Mouse (Mus musculus) lung, embryonic 14.5 days (tissue): ENCODE results near the gene Smurf1. TPM values are rescaled to one million over a fixed set of nuclear protein-coding genes. Genes with fewer than 3 reads are reported as not detected.
A peak's percentile ranks its signal among the peaks of the same experiment; 100 is the strongest.

Experiments
- ATAC-seq: fragments of 200-750 bp; cut with Nextera tagmentation; 2 replicates; pipeline ENCODE4 v1.8.0; 2017; ENCODE audit warnings: mild to moderate bottlenecking, moderate TSS enrichment, moderate library complexity; ENCODE audit not compliant: insufficient read depth
- DNase-seq: peaks from one replicate; pipeline ENCODE4 v3.0.0-alpha.2; 2015
- H3K27ac ChIP-seq: fragments of 300-500 bp; sonication (generic); 2 replicates; pipeline ENCODE4 v1.5.1; 2014; ENCODE audit warnings: low read depth, mild to moderate bottlenecking, moderate library complexity
- H3K27me3 ChIP-seq: fragments of 300-500 bp; sonication (generic); 2 replicates; pipeline ENCODE4 v1.6.1; 2014; ENCODE audit warnings: low read length, control low read depth; ENCODE audit not compliant: insufficient read depth
- H3K36me3 ChIP-seq: fragments of 300-500 bp; sonication (generic); 2 replicates; pipeline ENCODE4 v1.6.1; 2014; ENCODE audit warnings: control low read depth; ENCODE audit not compliant: insufficient read depth
- H3K4me1 ChIP-seq: fragments of 300-500 bp; sonication (generic); 2 replicates; pipeline ENCODE4 v1.6.1; 2014; ENCODE audit warnings: antibody characterized with exemption, control low read depth; ENCODE audit not compliant: insufficient read depth
- H3K4me2 ChIP-seq: fragments of 300-500 bp; sonication (generic); 2 replicates; pipeline ENCODE4 v1.6.1; 2014; ENCODE audit warnings: mild to moderate bottlenecking
- H3K4me3 ChIP-seq: fragments of 300-500 bp; sonication (generic); 2 replicates; pipeline ENCODE4 v1.5.1; 2014; ENCODE audit warnings: low read depth, low read length
- H3K9ac ChIP-seq: fragments of 300-500 bp; sonication (generic); 2 replicates; pipeline ENCODE4 v1.6.1; 2014
- H3K9me3 ChIP-seq: fragments of 300-500 bp; sonication (generic); 2 replicates; pipeline ENCODE4 v1.6.1; 2016; ENCODE audit warnings: low read depth, low read length, control low read depth
- CTCF ChIP-seq: IDR thresholded peaks from 2 replicates; pipeline ENCODE4 v1.5.1; 2016; ENCODE audit warnings: antibody characterized with exemption, low read depth
- WGBS: fragments of 180-500 bp; shearing (Covaris S2); extraction: QIAGEN DNeasy Blood & Tissue Kit; methylation state at CpG from one replicate; pipeline ENCODE4 v1.1.7; 2014; 5-methylcytosine and 5-hydroxymethylcytosine counted together
- polyA plus RNA-seq: library from polyadenylated mRNA; unstranded; fragments of >200 nt; fragmentation: Nextera tagmentation; extraction: Ambion mirVana; gene quantifications from 2 replicates; pipeline ENCODE4 v1.2.1, GENCODE M21; 2014

Gene Smurf1
- polyA plus RNA-seq, 1 experiment from 2014 or later, result 28.3 TPM

GRCm38 (mm10) chr5:144978533-144979107 is 13.0 kb upstream of the Smurf1 start:
- H3K4me2 ChIP-seq, result no peak overlapping the region
- DNase-seq, result peak; percentile 88
- H3K9me3 ChIP-seq, result no peaks in the 10 kb centered on the region
- peak overlapping the region; percentile 76 for H3K27ac ChIP-seq
- ATAC-seq, result peak; percentile 76; the same call in 1 of the 2 replicates
- 42% methylated on average over 10 of the region's 10 CpGs for WGBS
- TF ChIP-seq CTCF, result no peak
- no peaks in the 10 kb centered on the region for H3K4me1 ChIP-seq
- H3K9ac ChIP-seq, result no peak overlapping the region
- H3K4me3 ChIP-seq, result no peak overlapping the region
- no peaks in the 10 kb centered on the region for H3K27me3 ChIP-seq
- H3K36me3 ChIP-seq, result no peaks in the 10 kb centered on the region

GRCm38 (mm10) chr5:144971266-144971665 is 5.6 kb upstream of the Smurf1 start:
- no peak overlapping the region for H3K9ac ChIP-seq
- no peak overlapping the region for H3K4me2 ChIP-seq
- no peak overlapping the region for H3K4me3 ChIP-seq
- H3K27me3 ChIP-seq, result no peaks in the 10 kb centered on the region
- no peaks in the 10 kb centered on the region for H3K9me3 ChIP-seq
- no peaks in the 10 kb centered on the region for H3K4me1 ChIP-seq
- peak; percentile 45 for TF ChIP-seq CTCF
- no peaks in the 10 kb centered on the region for H3K36me3 ChIP-seq
- no peak overlapping the region for H3K27ac ChIP-seq
- WGBS, result 72% methylated on average over 3 of the region's 3 CpGs
- DNase-seq, result no peak
- no peak for ATAC-seq

- Histone ChIP-seq H3K4me1 (peaks cover 13% of the 10 kb centered on the region), H3K27me3 (no peaks in the 10 kb centered on the region), H3K9ac (peak overlapping the region; percentile 93), H3K27ac (peak overlapping the region; percentile 94), H3K36me3 (no peaks in the 10 kb centered on the region), H3K9me3 (no peaks in the 10 kb centered on the region), H3K4me3 (peak overlapping the region; percentile 81), H3K4me2 (peak overlapping the region; percentile 81)
- TF ChIP-seq CTCF, result no peak
- DNase-seq, result peak; percentile 94
- under 1% methylated on average over 46 of the region's 56 CpGs for WGBS
- ATAC-seq, result peak; percentile 76
These were observed 592 bp downstream of the Smurf1 start for GRCm38 (mm10) chr5:144964872-144965638.

- WGBS, result 23% methylated on average over 8 of the region's 8 CpGs
- peak overlapping the region; percentile 94 for H3K27ac ChIP-seq
- DNase-seq, result no peak
These were observed 1.2 kb downstream of the Smurf1 start for GRCm38 (mm10) chr5:144964465-144964864.

GRCm38 (mm10) chr5:144963817-144964261 is 1.8 kb downstream of the Smurf1 start:
- Histone ChIP-seq H3K9ac (peak overlapping the region; percentile 40; the same call in 1 of the 2 replicates), H3K27me3 (no peaks in the 10 kb centered on the region), H3K4me3 (peak overlapping the region; percentile 81), H3K4me2 (peak overlapping the region; percentile 81), H3K4me1 (peaks cover 16% of the 10 kb centered on the region), H3K36me3 (no peaks in the 10 kb centered on the region), H3K9me3 (no peaks in the 10 kb centered on the region), H3K27ac (peak overlapping the region; percentile 80)
- ATAC-seq, result peak; percentile 59
- TF ChIP-seq CTCF, result no peak
- DNase-seq, result peak; percentile 85
- 3% methylated on average over 13 of the region's 13 CpGs for WGBS

More at GRCm38 (mm10) chr5:144964465-144964864, 1.2 kb downstream of the Smurf1 start:
- ATAC-seq, result peak; percentile 39
- Histone ChIP-seq H3K4me1 (peaks cover 13% of the 10 kb centered on the region), H3K9ac (no peak overlapping the region), H3K4me3 (peak overlapping the region; percentile 81), H3K36me3 (no peaks in the 10 kb centered on the region), H3K27me3 (no peaks in the 10 kb centered on the region), H3K9me3 (no peaks in the 10 kb centered on the region), H3K4me2 (peak overlapping the region; percentile 81)
- no peak for TF ChIP-seq CTCF

GRCm38 (mm10) chr5:144963401-144963800 is 2.2 kb downstream of the Smurf1 start:
- H3K4me1 ChIP-seq, result peaks cover 16% of the 10 kb centered on the region
- 25% methylated on average over 3 of the region's 3 CpGs for WGBS

GRCm38 (mm10) chr5:144958271-144958670 is 7.4 kb downstream of the Smurf1 start:
- Histone ChIP-seq H3K4me1 (peaks cover 7% of the 10 kb centered on the region), H3K27ac (no peak overlapping the region), H3K4me2 (no peak overlapping the region), H3K36me3 (no peaks in the 10 kb centered on the region), H3K27me3 (no peaks in the 10 kb centered on the region), H3K9ac (no peak overlapping the region), H3K4me3 (no peak overlapping the region), H3K9me3 (no peaks in the 10 kb centered on the region)
- no peak for ATAC-seq
- no peak for DNase-seq
- TF ChIP-seq CTCF, result no peak
- WGBS, result 64% methylated on average over 9 of the region's 9 CpGs

More at GRCm38 (mm10) chr5:144963401-144963800, 2.2 kb downstream of the Smurf1 start:
- ATAC-seq (no peak), DNase-seq (peak; percentile 49)
- peak overlapping the region; percentile 80 for H3K27ac ChIP-seq
- no peaks in the 10 kb centered on the region for H3K36me3 ChIP-seq
- peak overlapping the region; percentile 40; the same call in 1 of the 2 replicates for H3K9ac ChIP-seq
- H3K4me2 ChIP-seq, result peak overlapping the region; percentile 81
- H3K9me3 ChIP-seq, result no peaks in the 10 kb centered on the region
- TF ChIP-seq CTCF, result no peak
- H3K4me3 ChIP-seq, result peak overlapping the region; percentile 27
- no peaks in the 10 kb centered on the region for H3K27me3 ChIP-seq
